In the genomic region with DNA sequence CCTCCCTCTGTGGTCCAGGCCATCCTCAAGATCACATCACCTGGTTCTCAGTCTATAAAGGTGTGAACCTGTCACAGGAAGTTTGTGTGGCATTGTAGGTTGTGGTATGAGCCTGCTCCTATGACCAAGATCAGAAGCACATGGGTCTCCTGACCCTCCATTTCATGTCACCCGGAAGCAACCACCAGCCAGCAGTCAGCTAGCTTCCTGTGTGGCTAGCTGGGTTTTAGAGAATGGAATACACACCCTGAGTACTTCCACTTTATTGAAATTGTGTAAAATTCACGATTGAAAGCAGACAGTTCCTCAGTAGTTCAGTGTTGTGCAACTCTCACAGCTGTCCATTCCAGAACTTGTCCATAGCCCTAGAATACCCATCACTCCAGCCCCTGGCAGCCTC, we compare ENCODE assay signal across 7 mouse cellular contexts. TPM values are rescaled to one million over a fixed set of nuclear protein-coding genes. Genes with fewer than 3 reads are reported as not detected.
DNase-seq lines count a peak whose midpoint lies in the region; ATAC-seq and TF ChIP-seq lines count a peak whose summit lies in the region.
"Not testable (repeated sequence)": the region's sequence is repeated elsewhere in the genome, so short reads cannot be mapped to it uniquely, and the experiment has no call there.

No protein-coding gene starts in this region.

- DNase-seq in 416B (ENCODE audit: low read depth) = peak; percentile 81
- DNase-seq in T-cell, adult 2 months (ENCODE audit: low spot score) = peak; percentile 56
- not testable (repeated sequence) for DNase-seq in gastrocnemius, adult 2 months
- peak; percentile 72 for DNase-seq in induced T-regulatory cell, adult 2 months (ENCODE audit: low read depth)
- peak; percentile 65 to 73 for DNase-seq in natural killer cell, adult 2 months (ENCODE audit: low spot score in 2 of 2)

- H3K9ac ChIP-seq in liver, embryonic 15.5 days = not testable (repeated sequence)

- H3K36me3 ChIP-seq in liver, embryonic 15.5 days (replicated peaks) = peaks cover 27% of the 10 kb centered on the region

- TF ChIP-seq CTCF in gastrocnemius, adult 2 months (IDR thresholded peaks at IDR 0.05) = not testable (repeated sequence)

- not testable (repeated sequence) for H3K4me2 ChIP-seq in liver, embryonic 15.5 days

- not testable (repeated sequence) for ATAC-seq in liver, embryonic 15.5 days (ENCODE audit: insufficient read depth)
- peak; percentile 87 for ATAC-seq in megakaryocyte, adult 5-6 weeks (ENCODE audit: poor library complexity, severe bottlenecking)

- H3K27ac ChIP-seq in gastrocnemius, adult 2 months = peak overlapping the region; percentile 46; the same call in 1 of the 2 replicates
- peak overlapping the region; percentile 19; the same call in 1 of the 2 replicates for H3K27ac ChIP-seq in liver, embryonic 15.5 days (replicated peaks)

- peaks cover 41% of the 10 kb centered on the region for H3K4me1 ChIP-seq in liver, embryonic 15.5 days (replicated peaks)

- intact Hi-C loops in gastrocnemius, adult 2 months (cut with DNase I) = not testable (repeated sequence)

- not testable (repeated sequence) for H3K27me3 ChIP-seq in liver, embryonic 15.5 days

- H3K9me3 ChIP-seq in liver, embryonic 15.5 days (replicated peaks) = not testable (repeated sequence)

- WGBS in liver, embryonic 15.5 days (ENCODE audit: insufficient replicate concordance) = 16% methylated on average over 2 of the region's 2 CpGs

- not testable (repeated sequence) for H3K4me3 ChIP-seq in gastrocnemius, adult 2 months; liver, embryonic 15.5 days (replicated peaks)

RNA-seq across cellular contexts. Expression of gene Haus8, which starts 13.5 kb away (rescaled TPM):
- 1 to 10 TPM; 5.5 to 7.9 TPM for total RNA-seq in gastrocnemius, adult 2 months (2021)
- polyA plus RNA-seq in liver, embryonic 15.5 days (2015; fragmentation: Nextera tagmentation; extraction: Ambion mirVana) = 44.8 and 47.5 TPM in 2 replicates
- total RNA-seq in megakaryocyte, adult 5-6 weeks (2015) = 39.5 and 46.9 TPM in 2 replicates
- 74.0 and 91.2 TPM in 2 replicates for total RNA-seq in megakaryocyte, adult 5-6 weeks (2017)

RNA-seq across cellular contexts. Expression of gene Myo9b, which starts 13.7 kb away (rescaled TPM):
- 1 to 10 TPM; 6.1 to 9.3 TPM for total RNA-seq in gastrocnemius, adult 2 months (2021)
- polyA plus RNA-seq in liver, embryonic 15.5 days (2015; fragmentation: Nextera tagmentation; extraction: Ambion mirVana) = 7.3 and 8.6 TPM in 2 replicates
- 57.1 and 60.8 TPM in 2 replicates for total RNA-seq in megakaryocyte, adult 5-6 weeks (2015)
- 61.7 and 71.4 TPM in 2 replicates for total RNA-seq in megakaryocyte, adult 5-6 weeks (2017)

Comparison
In these comparisons a context has a peak if more than half of its experiments do, and no peak if none do; other contexts are left out.
1. RNA of gene Haus8, which starts 13.5 kb away (total RNA-seq): 39.5 to 91.2 TPM in megakaryocyte, adult 5-6 weeks; 5.5 to 7.9 TPM in gastrocnemius, adult 2 months; every median in the first group is over 4 times any median in the second.
2. RNA of gene Myo9b, which starts 13.7 kb away (total RNA-seq): 57.1 to 71.4 TPM in megakaryocyte, adult 5-6 weeks; 6.1 to 9.3 TPM in gastrocnemius, adult 2 months; every median in the first group is over 4 times any median in the second.